Mouse (Mus musculus) ES-Bruce4 (cell line): ENCODE data around the gene Shank2.

Experiments
- CTCF ChIP-seq: IDR thresholded peaks from one replicate; pipeline ENCODE4 v1.8.1; 2011; ENCODE audit warnings: low read depth, low read length
- POLR2A ChIP-seq: IDR thresholded peaks from one replicate; pipeline ENCODE4 v1.8.1; 2011; ENCODE audit warnings: low read length; ENCODE audit not compliant: insufficient read depth

- TF ChIP-seq CTCF (no peak), POLR2A (no peak)
Measured at GRCm38 (mm10) chr7:144029246-144029645, 27.5 kb downstream of the Shank2 start.
